Mouse (Mus musculus): ENCODE results near the gene Nop56. TPM values are rescaled to one million over a fixed set of nuclear protein-coding genes. Genes with fewer than 3 reads are reported as not detected.

Gene Nop56
- polyA plus RNA-seq (2016; fragmentation: Nextera tagmentation; extraction: Ambion mirVana) = 192 and 193 TPM in 2 replicates

- peak within 1 kb of the TSS; percentile 88 for H3K4me2 ChIP-seq
- H3K9ac ChIP-seq = peak within 1 kb of the TSS; percentile 96
- peaks cover 37% of the 10 kb centered on the region for H3K36me3 ChIP-seq
- peak within 1 kb of the TSS; percentile 90 for H3K4me3 ChIP-seq
- H3K9me3 ChIP-seq (replicated peaks) = no peaks in the 10 kb centered on the region
- peak within 1 kb of the TSS; percentile 93 for H3K27ac ChIP-seq (ENCODE audit: poor library complexity, severe bottlenecking)
- peak; percentile 98 for ATAC-seq (ENCODE audit: insufficient number of reproducible peaks, low FRiP score)
- no peaks in the 10 kb centered on the region for H3K27me3 ChIP-seq (replicated peaks)
- peaks cover 30% of the 10 kb centered on the region for H3K4me1 ChIP-seq (replicated peaks)
- under 1% methylated on average over 68 of the region's 68 CpGs for WGBS
These were observed at the start of gene Nop56 for GRCm38 (mm10) chr2:130274149-130274861. Nop56 (plus strand) TSS chr2:130274430.

GRCm38 (mm10) chr2:130246912-130247311 is 27.3 kb upstream of the Nop56 start:
- H3K27ac ChIP-seq (ENCODE audit: poor library complexity, severe bottlenecking) = no peak overlapping the region
- no peaks in the 10 kb centered on the region for H3K27me3 ChIP-seq (replicated peaks)
- WGBS = 45% methylated on average over 9 of the region's 9 CpGs
- no peaks in the 10 kb centered on the region for H3K9me3 ChIP-seq (replicated peaks)
- no peak overlapping the region for H3K4me3 ChIP-seq
- no peak for ATAC-seq (ENCODE audit: insufficient number of reproducible peaks, low FRiP score)
- no peaks in the 10 kb centered on the region for H3K36me3 ChIP-seq
- no peaks in the 10 kb centered on the region for H3K4me1 ChIP-seq (replicated peaks)
- no peak overlapping the region for H3K9ac ChIP-seq
- H3K4me2 ChIP-seq = no peak overlapping the region

GRCm38 (mm10) chr2:130248226-130248625 is 26.0 kb upstream of the Nop56 start:
- no peaks in the 10 kb centered on the region for H3K36me3 ChIP-seq
- H3K27me3 ChIP-seq (replicated peaks) = no peaks in the 10 kb centered on the region
- WGBS = 52% methylated on average over 7 of the region's 7 CpGs
- H3K4me2 ChIP-seq = no peak overlapping the region
- H3K27ac ChIP-seq (ENCODE audit: poor library complexity, severe bottlenecking) = no peak overlapping the region
- H3K9me3 ChIP-seq (replicated peaks) = no peaks in the 10 kb centered on the region
- no peak overlapping the region for H3K4me3 ChIP-seq
- no peaks in the 10 kb centered on the region for H3K4me1 ChIP-seq (replicated peaks)
- no peak for ATAC-seq (ENCODE audit: insufficient number of reproducible peaks, low FRiP score)
- no peak overlapping the region for H3K9ac ChIP-seq

- H3K9ac ChIP-seq = no peak overlapping the region
- peaks cover 9% of the 10 kb centered on the region; the same call in 1 of the 2 replicates for H3K27me3 ChIP-seq (replicated peaks)
- no peaks in the 10 kb centered on the region for H3K9me3 ChIP-seq (replicated peaks)
- no peak overlapping the region for H3K4me2 ChIP-seq
- WGBS = 62% methylated on average over 4 of the region's 4 CpGs
- no peak for ATAC-seq (ENCODE audit: insufficient number of reproducible peaks, low FRiP score)
- no peaks in the 10 kb centered on the region for H3K36me3 ChIP-seq
- no peak overlapping the region for H3K4me3 ChIP-seq
- H3K4me1 ChIP-seq (replicated peaks) = no peaks in the 10 kb centered on the region
- H3K27ac ChIP-seq (ENCODE audit: poor library complexity, severe bottlenecking) = no peak overlapping the region
These were observed 17.5 kb upstream of the Nop56 start for GRCm38 (mm10) chr2:130256762-130257161.

GRCm38 (mm10) chr2:130260822-130261221 is 13.4 kb upstream of the Nop56 start:
- H3K4me2 ChIP-seq = no peak overlapping the region
- ATAC-seq (ENCODE audit: insufficient number of reproducible peaks, low FRiP score) = no peak
- no peaks in the 10 kb centered on the region for H3K36me3 ChIP-seq
- 0 out of 2 replicates have a peak, but pooled peaks cover 3% of the 10 kb centered on the region for H3K4me1 ChIP-seq (replicated peaks)
- no peaks in the 10 kb centered on the region for H3K9me3 ChIP-seq (replicated peaks)
- no peak overlapping the region for H3K27ac ChIP-seq (ENCODE audit: poor library complexity, severe bottlenecking)
- 75% methylated on average over 4 of the region's 4 CpGs for WGBS
- no peak overlapping the region for H3K4me3 ChIP-seq
- peaks cover 15% of the 10 kb centered on the region; the same call in 1 of the 2 replicates for H3K27me3 ChIP-seq (replicated peaks)
- no peak overlapping the region for H3K9ac ChIP-seq

GRCm38 (mm10) chr2:130261914-130262313 is 12.3 kb upstream of the Nop56 start:
- H3K9ac ChIP-seq = no peak overlapping the region
- no peak overlapping the region for H3K27ac ChIP-seq (ENCODE audit: poor library complexity, severe bottlenecking)
- no peak overlapping the region for H3K4me3 ChIP-seq
- H3K4me1 ChIP-seq (replicated peaks) = 0 out of 2 replicates have a peak, but pooled peaks cover 3% of the 10 kb centered on the region
- no peaks in the 10 kb centered on the region for H3K9me3 ChIP-seq (replicated peaks)
- H3K36me3 ChIP-seq = no peaks in the 10 kb centered on the region
- H3K4me2 ChIP-seq = no peak overlapping the region
- peaks cover 15% of the 10 kb centered on the region; the same call in 1 of the 2 replicates for H3K27me3 ChIP-seq (replicated peaks)
- WGBS = 78% methylated on average over 2 of the region's 2 CpGs
- ATAC-seq (ENCODE audit: insufficient number of reproducible peaks, low FRiP score) = no peak

- no peak overlapping the region for H3K4me3 ChIP-seq
- WGBS = 7% methylated on average over 2 of the region's 2 CpGs
- no peak overlapping the region for H3K27ac ChIP-seq (ENCODE audit: poor library complexity, severe bottlenecking)
- H3K4me1 ChIP-seq (replicated peaks) = 0 out of 2 replicates have a peak, but pooled peaks cover 3% of the 10 kb centered on the region
- no peaks in the 10 kb centered on the region for H3K36me3 ChIP-seq
- peak; percentile 74 for ATAC-seq (ENCODE audit: insufficient number of reproducible peaks, low FRiP score)
- H3K4me2 ChIP-seq = no peak overlapping the region
- H3K9ac ChIP-seq = no peak overlapping the region
- H3K27me3 ChIP-seq (replicated peaks) = peaks cover 15% of the 10 kb centered on the region; the same call in 1 of the 2 replicates
- no peaks in the 10 kb centered on the region for H3K9me3 ChIP-seq (replicated peaks)
These were observed 11.8 kb upstream of the Nop56 start for GRCm38 (mm10) chr2:130262398-130262797.

- Histone ChIP-seq H3K36me3 (no peaks in the 10 kb centered on the region), H3K4me2 (no peak overlapping the region), H3K27me3 (replicated peaks) (peaks cover 11% of the 10 kb centered on the region; the same call in 1 of the 2 replicates), H3K9ac (no peak overlapping the region), H3K9me3 (replicated peaks) (no peaks in the 10 kb centered on the region), H3K27ac (ENCODE audit: poor library complexity, severe bottlenecking) (no peak overlapping the region), H3K4me3 (no peak overlapping the region), H3K4me1 (replicated peaks) (0 out of 2 replicates have a peak, but pooled peaks cover 3% of the 10 kb centered on the region)
- WGBS = 81% methylated on average over 1 of the region's 1 CpGs
- peak; percentile 54; the same call in 1 of the 2 replicates for ATAC-seq (ENCODE audit: insufficient number of reproducible peaks, low FRiP score)
These were observed 8.7 kb upstream of the Nop56 start for GRCm38 (mm10) chr2:130265520-130265919.

- 61% methylated on average over 7 of the region's 7 CpGs for WGBS
These were observed 6.2 kb upstream of the Nop56 start for GRCm38 (mm10) chr2:130268074-130268473.

GRCm38 (mm10) chr2:130273732-130274131 is 498 bp upstream of the Nop56 start:
- no peaks in the 10 kb centered on the region for H3K9me3 ChIP-seq (replicated peaks)
- peak overlapping the region; percentile 88 for H3K4me2 ChIP-seq
- H3K9ac ChIP-seq = peak overlapping the region; percentile 81
- peak; percentile 17 for ATAC-seq (ENCODE audit: insufficient number of reproducible peaks, low FRiP score)
- peak overlapping the region; percentile 60 for H3K27ac ChIP-seq (ENCODE audit: poor library complexity, severe bottlenecking)
- peak overlapping the region; percentile 90 for H3K4me3 ChIP-seq
- 2% methylated on average over 14 of the region's 14 CpGs for WGBS
- H3K27me3 ChIP-seq (replicated peaks) = no peaks in the 10 kb centered on the region
- peaks cover 30% of the 10 kb centered on the region for H3K4me1 ChIP-seq (replicated peaks)
- H3K36me3 ChIP-seq = peaks cover 35% of the 10 kb centered on the region

More at GRCm38 (mm10) chr2:130268074-130268473, 6.2 kb upstream of the Nop56 start:
- H3K27ac ChIP-seq (ENCODE audit: poor library complexity, severe bottlenecking) = no peak overlapping the region
- H3K4me1 ChIP-seq (replicated peaks) = peaks cover 2% of the 10 kb centered on the region
- no peak overlapping the region for H3K4me3 ChIP-seq
- H3K9me3 ChIP-seq (replicated peaks) = no peaks in the 10 kb centered on the region
- no peak for ATAC-seq (ENCODE audit: insufficient number of reproducible peaks, low FRiP score)
- no peak overlapping the region for H3K4me2 ChIP-seq
- H3K9ac ChIP-seq = no peak overlapping the region
- peaks cover 6% of the 10 kb centered on the region; the same call in 1 of the 2 replicates for H3K27me3 ChIP-seq (replicated peaks)
- no peaks in the 10 kb centered on the region for H3K36me3 ChIP-seq

- Histone ChIP-seq H3K4me2 (peak overlapping the region; percentile 88), H3K27me3 (replicated peaks) (no peaks in the 10 kb centered on the region), H3K9ac (peak overlapping the region; percentile 96), H3K9me3 (replicated peaks) (no peaks in the 10 kb centered on the region), H3K27ac (ENCODE audit: poor library complexity, severe bottlenecking) (peak overlapping the region; percentile 93), H3K36me3 (peaks cover 43% of the 10 kb centered on the region), H3K4me3 (peak overlapping the region; percentile 90), H3K4me1 (replicated peaks) (peaks cover 30% of the 10 kb centered on the region)
- 3% methylated on average over 10 of the region's 10 CpGs for WGBS
- ATAC-seq (ENCODE audit: insufficient number of reproducible peaks, low FRiP score) = no peak
These were observed 632 bp downstream of the Nop56 start for GRCm38 (mm10) chr2:130274862-130275261.
